Mouse (Mus musculus): Measurements from ENCODE around the gene Crabp1. TPM values are rescaled to one million over a fixed set of nuclear protein-coding genes. Genes with fewer than 3 reads are reported as not detected.

Crabp1 gene
- polyA plus RNA-seq, 1 experiment from 2014 or later = 638 TPM

DNA sequence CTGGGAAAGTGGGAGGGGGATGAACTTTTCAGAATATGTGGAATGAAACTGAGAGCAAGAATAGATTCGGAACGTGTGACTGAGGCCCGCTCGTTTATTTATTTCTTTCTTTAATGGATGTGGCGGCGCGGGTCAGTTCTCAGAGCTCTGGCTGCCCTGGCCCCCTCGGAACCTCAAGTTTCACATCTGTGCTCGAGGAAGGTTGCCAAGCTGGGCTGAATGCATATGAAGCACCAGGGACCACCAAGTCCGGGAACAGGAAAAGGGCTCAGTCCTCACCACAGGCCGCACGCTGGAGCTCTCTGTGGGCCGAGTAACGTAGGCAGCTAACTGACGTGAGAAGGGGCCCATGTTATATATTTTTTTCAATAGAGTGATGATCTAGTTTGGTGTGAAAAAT is 18.0 kb downstream of the Crabp1 start:
- no peak overlapping the region for H3K4me3 ChIP-seq
- no peak overlapping the region for H3K9ac ChIP-seq
- 0 out of 2 replicates have a peak, but pooled peaks have one; percentile 48 for ATAC-seq (ENCODE audit: insufficient number of reproducible peaks, low FRiP score, low TSS enrichment, low read depth)
- no peaks in the 10 kb centered on the region for H3K27me3 ChIP-seq
- peak overlapping the region; percentile 85 for H3K27ac ChIP-seq
- no peak overlapping the region for H3K4me2 ChIP-seq
- H3K36me3 ChIP-seq = no peaks in the 10 kb centered on the region
- WGBS = 17% methylated on average over 15 of the region's 15 CpGs
- peaks cover 57% of the 10 kb centered on the region for H3K4me1 ChIP-seq
- no peaks in the 10 kb centered on the region for H3K9me3 ChIP-seq

DNA sequence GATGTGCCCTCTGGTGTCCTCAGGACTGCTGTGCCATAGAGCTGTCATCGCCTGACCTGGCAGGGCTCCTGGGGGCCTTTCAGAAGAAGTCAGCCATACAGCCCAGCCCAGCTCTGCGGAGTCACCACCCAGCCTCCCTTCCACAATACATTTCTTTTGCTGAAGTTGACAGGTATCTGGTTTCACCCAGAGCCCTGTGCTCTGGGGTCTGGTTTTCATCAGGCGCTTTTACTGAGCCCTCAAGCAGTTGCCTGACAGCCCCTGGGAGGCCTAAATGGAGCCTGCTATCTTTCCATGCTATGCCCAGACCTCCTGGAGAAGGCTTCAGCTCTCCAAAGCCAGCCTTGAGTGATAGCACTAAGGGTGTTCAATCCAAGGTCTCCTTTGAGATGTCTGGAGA is 19.5 kb downstream of the Crabp1 start:
- peak overlapping the region; percentile 48 for H3K27ac ChIP-seq
- no peak overlapping the region for H3K9ac ChIP-seq
- H3K27me3 ChIP-seq = no peaks in the 10 kb centered on the region
- no peak for ATAC-seq (ENCODE audit: insufficient number of reproducible peaks, low FRiP score, low TSS enrichment, low read depth)
- no peaks in the 10 kb centered on the region for H3K9me3 ChIP-seq
- no peak overlapping the region for H3K4me2 ChIP-seq
- WGBS = 11% methylated on average over 3 of the region's 3 CpGs
- peaks cover 64% of the 10 kb centered on the region for H3K4me1 ChIP-seq
- no peak overlapping the region for H3K4me3 ChIP-seq
- H3K36me3 ChIP-seq = no peaks in the 10 kb centered on the region

GRCm38 (mm10) chr9:54785215-54785614 is 20.7 kb downstream of the Crabp1 start:
- Histone ChIP-seq H3K4me2 (no peak overlapping the region), H3K27ac (peak overlapping the region; percentile 67; the same call in 1 of the 2 replicates), H3K4me1 (peaks cover 64% of the 10 kb centered on the region), H3K27me3 (no peaks in the 10 kb centered on the region), H3K9ac (no peak overlapping the region), H3K9me3 (no peaks in the 10 kb centered on the region), H3K36me3 (no peaks in the 10 kb centered on the region), H3K4me3 (no peak overlapping the region)
- no peak for ATAC-seq (ENCODE audit: insufficient number of reproducible peaks, low FRiP score, low TSS enrichment, low read depth)
- WGBS = 30% methylated on average over 3 of the region's 3 CpGs

DNA sequence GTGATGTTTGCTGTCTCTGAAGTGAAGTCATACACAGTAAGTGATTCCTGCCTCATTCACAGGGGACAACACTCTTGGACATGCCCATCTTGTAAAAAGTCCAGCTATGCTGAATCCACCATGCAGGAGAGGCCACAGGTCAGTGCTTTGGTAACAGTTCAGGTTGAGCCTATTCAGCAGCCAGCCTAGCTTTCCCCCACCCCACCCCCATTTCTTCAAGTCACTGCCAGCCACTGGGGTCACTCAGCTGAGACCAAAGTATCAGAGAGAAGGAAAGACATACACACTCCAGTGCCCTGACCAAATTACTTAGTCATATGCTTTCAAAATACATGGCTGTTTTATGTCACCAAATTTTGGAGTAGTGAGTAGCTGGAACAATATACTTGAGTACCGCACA is 21.5 kb downstream of the Crabp1 start:
- no peaks in the 10 kb centered on the region for H3K9me3 ChIP-seq
- H3K4me3 ChIP-seq = no peak overlapping the region
- WGBS = 85% methylated on average over 1 of the region's 1 CpGs
- peaks cover 64% of the 10 kb centered on the region for H3K4me1 ChIP-seq
- H3K27me3 ChIP-seq = no peaks in the 10 kb centered on the region
- no peak overlapping the region for H3K9ac ChIP-seq
- H3K27ac ChIP-seq = 0 out of 2 replicates have a peak overlapping the region, but pooled peaks have one; percentile 67
- H3K4me2 ChIP-seq = no peak overlapping the region
- no peaks in the 10 kb centered on the region for H3K36me3 ChIP-seq
- ATAC-seq (ENCODE audit: insufficient number of reproducible peaks, low FRiP score, low TSS enrichment, low read depth) = no peak

GRCm38 (mm10) chr9:54787760-54788159 is 23.2 kb downstream of the Crabp1 start:
- peaks cover 48% of the 10 kb centered on the region for H3K4me1 ChIP-seq
- H3K36me3 ChIP-seq = no peaks in the 10 kb centered on the region
- no peak overlapping the region for H3K4me2 ChIP-seq
- peak; percentile 69; the same call in 1 of the 2 replicates for ATAC-seq (ENCODE audit: insufficient number of reproducible peaks, low FRiP score, low TSS enrichment, low read depth)
- H3K27me3 ChIP-seq = no peaks in the 10 kb centered on the region
- H3K27ac ChIP-seq = peak overlapping the region; percentile 60
- no peaks in the 10 kb centered on the region for H3K9me3 ChIP-seq
- no peak overlapping the region for H3K4me3 ChIP-seq
- H3K9ac ChIP-seq = no peak overlapping the region
- 22% methylated on average over 8 of the region's 8 CpGs for WGBS

DNA sequence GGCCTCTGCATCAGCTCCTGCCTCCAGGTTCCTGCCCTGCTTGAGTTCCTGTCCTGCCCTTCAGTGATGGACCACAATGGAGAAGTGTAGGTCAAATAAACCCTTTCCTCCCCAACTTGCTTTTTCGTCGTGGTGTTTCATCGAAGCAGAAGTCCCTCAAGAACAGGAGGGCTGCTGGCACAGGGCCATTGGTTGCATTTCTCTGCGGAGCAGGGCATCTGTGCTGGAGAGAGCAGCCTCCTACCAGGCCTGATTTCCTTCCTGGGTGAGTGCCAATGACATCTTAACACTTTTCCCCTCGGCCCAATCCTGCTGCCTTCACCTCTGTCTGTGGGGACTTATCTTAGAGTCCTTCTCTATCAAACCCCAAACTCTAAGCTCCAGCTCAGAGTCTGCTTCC is 25.7 kb downstream of the Crabp1 start:
- WGBS = 41% methylated on average over 5 of the region's 5 CpGs
- Histone ChIP-seq H3K27ac (no peak overlapping the region), H3K4me2 (no peak overlapping the region), H3K36me3 (no peaks in the 10 kb centered on the region), H3K4me3 (no peak overlapping the region), H3K27me3 (no peaks in the 10 kb centered on the region), H3K9me3 (no peaks in the 10 kb centered on the region), H3K4me1 (peaks cover 30% of the 10 kb centered on the region), H3K9ac (no peak overlapping the region)
- ATAC-seq (ENCODE audit: insufficient number of reproducible peaks, low FRiP score, low TSS enrichment, low read depth) = no peak

DNA sequence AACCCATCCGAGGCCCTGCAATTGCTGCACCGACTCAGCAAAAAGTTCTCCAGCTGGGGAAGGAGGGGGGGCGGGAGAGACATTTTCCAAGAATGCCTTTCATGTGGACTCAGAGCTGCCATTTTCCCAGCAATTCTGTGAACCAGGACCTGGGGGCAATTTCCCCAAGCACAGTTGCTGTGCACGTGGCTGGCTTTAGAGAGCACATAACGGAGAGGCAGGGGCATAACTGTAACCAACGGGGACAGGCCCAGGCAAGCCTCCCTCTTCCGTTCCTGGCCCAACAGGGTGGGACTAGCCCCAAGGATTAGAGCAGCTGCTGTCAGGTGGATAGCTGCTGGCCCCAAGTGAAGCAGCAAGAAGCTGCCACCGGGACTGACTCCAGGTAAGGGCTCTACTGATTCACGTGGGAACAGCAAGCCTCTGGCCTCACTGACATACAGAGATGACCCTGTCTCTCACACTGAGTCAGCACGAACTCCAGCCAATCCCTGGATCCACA is 37.0 kb downstream of the Crabp1 start:
- no peak overlapping the region for H3K4me3 ChIP-seq
- 0 out of 2 replicates have a peak overlapping the region, but pooled peaks have one; percentile 8 for H3K4me2 ChIP-seq
- no peaks in the 10 kb centered on the region for H3K36me3 ChIP-seq
- ATAC-seq (ENCODE audit: insufficient number of reproducible peaks, low FRiP score, low TSS enrichment, low read depth) = no peak
- no peaks in the 10 kb centered on the region for H3K9me3 ChIP-seq
- no peaks in the 10 kb centered on the region for H3K27me3 ChIP-seq
- 13% methylated on average over 10 of the region's 10 CpGs for WGBS
- H3K27ac ChIP-seq = peak overlapping the region; percentile 80
- H3K9ac ChIP-seq = no peak overlapping the region
- H3K4me1 ChIP-seq = peaks cover 55% of the 10 kb centered on the region

DNA sequence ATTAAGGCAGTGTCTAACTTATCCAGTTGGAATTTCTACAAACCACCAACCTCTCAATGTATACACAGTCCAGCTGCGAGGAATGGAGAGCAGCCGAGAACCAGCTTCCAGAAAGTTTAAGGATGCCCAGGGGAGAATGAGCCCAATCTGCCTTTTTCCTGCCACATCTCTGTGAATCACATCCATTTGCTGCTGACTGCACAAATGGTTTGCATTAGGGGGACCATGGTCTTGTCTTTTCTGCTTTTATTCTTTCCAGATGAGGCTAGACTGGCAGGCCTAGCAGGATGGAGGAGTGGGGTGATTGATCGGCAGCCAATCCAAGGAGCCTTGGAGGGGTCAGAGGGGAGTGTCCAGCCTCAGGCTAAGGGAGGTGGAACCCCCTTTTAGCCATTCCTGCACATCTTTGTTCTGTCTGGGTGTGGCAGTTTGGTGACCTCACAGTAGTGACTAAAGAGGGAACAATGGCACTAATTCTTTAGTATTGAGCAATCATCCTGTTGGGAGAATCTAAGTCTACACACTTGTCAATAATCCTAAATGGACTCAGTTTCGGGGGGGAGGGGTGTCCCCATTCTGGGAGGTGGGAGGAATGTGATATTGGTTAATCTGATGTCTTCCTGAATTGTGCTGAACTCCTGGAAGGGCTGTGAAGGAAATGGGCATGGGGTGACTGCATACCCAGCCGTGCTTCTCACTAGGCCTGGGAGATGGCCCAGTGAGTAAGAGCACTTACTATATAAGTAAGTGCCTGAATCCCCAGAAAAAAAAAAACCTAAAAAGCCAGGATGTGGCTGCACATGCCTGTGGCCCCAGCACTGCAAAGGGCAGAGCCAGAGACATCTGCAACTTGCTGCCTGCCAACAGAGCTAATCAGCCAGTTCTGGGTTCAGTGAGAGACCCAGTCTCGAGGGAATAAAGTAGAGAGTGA is 38.5 kb downstream of the Crabp1 start:
- peaks cover 55% of the 10 kb centered on the region for H3K4me1 ChIP-seq
- no peak overlapping the region for H3K9ac ChIP-seq
- H3K4me2 ChIP-seq = no peak overlapping the region
- no peaks in the 10 kb centered on the region for H3K27me3 ChIP-seq
- H3K9me3 ChIP-seq = no peaks in the 10 kb centered on the region
- peak overlapping the region; percentile 80 for H3K27ac ChIP-seq
- H3K36me3 ChIP-seq = no peaks in the 10 kb centered on the region
- 27% methylated on average over 6 of the region's 6 CpGs for WGBS
- peak; percentile 82 for ATAC-seq (ENCODE audit: insufficient number of reproducible peaks, low FRiP score, low TSS enrichment, low read depth)
- H3K4me3 ChIP-seq = no peak overlapping the region

- Histone ChIP-seq H3K9ac (no peak overlapping the region), H3K27me3 (no peaks in the 10 kb centered on the region), H3K4me1 (peaks cover 49% of the 10 kb centered on the region), H3K9me3 (no peaks in the 10 kb centered on the region), H3K4me2 (no peak overlapping the region), H3K36me3 (no peaks in the 10 kb centered on the region), H3K4me3 (no peak overlapping the region), H3K27ac (no peak overlapping the region)
- no peak for ATAC-seq (ENCODE audit: insufficient number of reproducible peaks, low FRiP score, low TSS enrichment, low read depth)
- WGBS = 56% methylated on average over 5 of the region's 5 CpGs
Measured at GRCm38 (mm10) chr9:54804351-54804750, 39.8 kb downstream of the Crabp1 start.

GRCm38 (mm10) chr9:54807761-54808160 is 43.2 kb downstream of the Crabp1 start:
- Histone ChIP-seq H3K4me1 (peaks cover 18% of the 10 kb centered on the region), H3K9me3 (no peaks in the 10 kb centered on the region), H3K27me3 (no peaks in the 10 kb centered on the region), H3K4me3 (no peak overlapping the region), H3K4me2 (no peak overlapping the region), H3K36me3 (no peaks in the 10 kb centered on the region), H3K9ac (no peak overlapping the region), H3K27ac (no peak overlapping the region)
- no peak for ATAC-seq (ENCODE audit: insufficient number of reproducible peaks, low FRiP score, low TSS enrichment, low read depth)
- WGBS = 38% methylated on average over 4 of the region's 4 CpGs

DNA sequence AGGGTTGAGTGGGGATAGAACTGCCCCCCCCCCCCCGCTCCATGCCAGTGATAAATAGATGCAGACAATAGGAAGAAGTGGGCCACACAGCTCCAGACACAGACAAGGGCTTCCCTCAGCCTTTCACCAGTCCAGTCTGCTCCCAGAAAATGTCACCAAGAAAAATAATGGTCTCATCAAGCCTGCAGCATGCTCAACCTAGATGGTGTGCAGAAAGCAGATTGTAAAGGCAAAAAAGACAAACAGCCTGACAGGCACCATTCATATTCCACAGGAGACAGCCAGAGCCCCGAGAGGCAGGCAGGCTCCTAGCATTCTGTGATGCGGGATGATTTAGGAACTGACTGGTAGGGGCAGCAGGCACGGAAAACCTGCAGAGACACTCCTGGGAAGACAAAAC is 45.4 kb downstream of the Crabp1 start:
- no peak overlapping the region for H3K27ac ChIP-seq
- WGBS = 30% methylated on average over 4 of the region's 4 CpGs
- H3K36me3 ChIP-seq = no peaks in the 10 kb centered on the region
- peaks cover 2% of the 10 kb centered on the region; the same call in 1 of the 2 replicates for H3K4me1 ChIP-seq
- no peak overlapping the region for H3K9ac ChIP-seq
- H3K9me3 ChIP-seq = no peaks in the 10 kb centered on the region
- H3K4me2 ChIP-seq = no peak overlapping the region
- no peak overlapping the region for H3K4me3 ChIP-seq
- no peaks in the 10 kb centered on the region for H3K27me3 ChIP-seq
- no peak for ATAC-seq (ENCODE audit: insufficient number of reproducible peaks, low FRiP score, low TSS enrichment, low read depth)

GRCm38 (mm10) chr9:54816508-54817201 is 52.1 kb downstream of the Crabp1 start:
- H3K4me2 ChIP-seq = no peak overlapping the region
- H3K4me1 ChIP-seq = peaks cover 15% of the 10 kb centered on the region
- no peak overlapping the region for H3K27ac ChIP-seq
- WGBS = 43% methylated on average over 10 of the region's 10 CpGs
- H3K9ac ChIP-seq = no peak overlapping the region
- no peaks in the 10 kb centered on the region for H3K27me3 ChIP-seq
- no peaks in the 10 kb centered on the region for H3K9me3 ChIP-seq
- ATAC-seq (ENCODE audit: insufficient number of reproducible peaks, low FRiP score, low TSS enrichment, low read depth) = no peak
- no peak overlapping the region for H3K4me3 ChIP-seq
- no peaks in the 10 kb centered on the region for H3K36me3 ChIP-seq

Measured in limb, embryonic 15.5 days (tissue).